Mouse (Mus musculus) left cerebral cortex, adult 8-10 months (tissue): Measurements from ENCODE around the gene Mbnl1. TPM values are rescaled to one million over a fixed set of nuclear protein-coding genes. Genes with fewer than 3 reads are reported as not detected.
A peak's percentile ranks its signal among the peaks of the same experiment; 100 is the strongest.

ENCODE experiments used
- DNase-seq, 2 experiments: peaks; one replicate each; pipeline ENCODE4 v3.0.0; 2022; ENCODE audit warnings: low spot score in 2 of 2
- total RNA-seq, 4 experiments: library from RNA; stranded (reverse); gene quantifications; 2 replicates each; pipeline ENCODE4 v1.2.4; 2022

The Mbnl1 gene
- total RNA-seq, 4 experiments from 2014 or later, result 155 to 163 (median 160) TPM

GRCm38 (mm10) chr3:60568171-60568684 is 95.6 kb downstream of the Mbnl1 start:
- no peak for DNase-seq

GRCm38 (mm10) chr3:60568801-60569568 is 96.4 kb downstream of the Mbnl1 start:
- no peak for DNase-seq

GRCm38 (mm10) chr3:60569781-60570180 is 97.2 kb downstream of the Mbnl1 start:
- no peak for DNase-seq

GRCm38 (mm10) chr3:60570491-60571022 is 97.9 kb downstream of the Mbnl1 start:
- no peak for DNase-seq

GRCm38 (mm10) chr3:60571493-60571892 is 98.9 kb downstream of the Mbnl1 start:
- DNase-seq, result no peak

GRCm38 (mm10) chr3:60574199-60574598 is 101.6 kb downstream of the Mbnl1 start:
- no peak for DNase-seq

GRCm38 (mm10) chr3:60574849-60575524 is 102.4 kb downstream of the Mbnl1 start:
- DNase-seq, result no peak

GRCm38 (mm10) chr3:60575945-60576344 is 103.3 kb downstream of the Mbnl1 start:
- no peak for DNase-seq

- no peak for DNase-seq
Observed at GRCm38 (mm10) chr3:60576366-60577046, 103.9 kb downstream of the Mbnl1 start.

GRCm38 (mm10) chr3:60579880-60580279 is 107.2 kb downstream of the Mbnl1 start:
- DNase-seq, result no peak

- DNase-seq, result no peak
Observed at GRCm38 (mm10) chr3:60580699-60581098, 108.1 kb downstream of the Mbnl1 start.

GRCm38 (mm10) chr3:60582154-60582553 is 109.5 kb downstream of the Mbnl1 start:
- no peak for DNase-seq

- DNase-seq, result no peak
Observed at GRCm38 (mm10) chr3:60582620-60583019, 110.0 kb downstream of the Mbnl1 start.

GRCm38 (mm10) chr3:60584704-60585103 is 112.1 kb downstream of the Mbnl1 start:
- no peak for DNase-seq

- no peak for DNase-seq
Observed at GRCm38 (mm10) chr3:60586046-60586445, 113.4 kb downstream of the Mbnl1 start.

- DNase-seq, result no peak
Observed at GRCm38 (mm10) chr3:60587149-60587548, 114.5 kb downstream of the Mbnl1 start.

GRCm38 (mm10) chr3:60589361-60589760 is 116.7 kb downstream of the Mbnl1 start:
- no peak for DNase-seq

GRCm38 (mm10) chr3:60595606-60596005 is 123.0 kb downstream of the Mbnl1 start:
- DNase-seq, result no peak

- no peak for DNase-seq
Observed at GRCm38 (mm10) chr3:60596985-60597384, 124.4 kb downstream of the Mbnl1 start.

GRCm38 (mm10) chr3:60601686-60602085 is 129.1 kb downstream of the Mbnl1 start:
- DNase-seq, result peak; percentile 52 to 76

- DNase-seq, result no peak
Observed at GRCm38 (mm10) chr3:60602923-60603549, 130.4 kb downstream of the Mbnl1 start.
